In the genomic region with DNA sequence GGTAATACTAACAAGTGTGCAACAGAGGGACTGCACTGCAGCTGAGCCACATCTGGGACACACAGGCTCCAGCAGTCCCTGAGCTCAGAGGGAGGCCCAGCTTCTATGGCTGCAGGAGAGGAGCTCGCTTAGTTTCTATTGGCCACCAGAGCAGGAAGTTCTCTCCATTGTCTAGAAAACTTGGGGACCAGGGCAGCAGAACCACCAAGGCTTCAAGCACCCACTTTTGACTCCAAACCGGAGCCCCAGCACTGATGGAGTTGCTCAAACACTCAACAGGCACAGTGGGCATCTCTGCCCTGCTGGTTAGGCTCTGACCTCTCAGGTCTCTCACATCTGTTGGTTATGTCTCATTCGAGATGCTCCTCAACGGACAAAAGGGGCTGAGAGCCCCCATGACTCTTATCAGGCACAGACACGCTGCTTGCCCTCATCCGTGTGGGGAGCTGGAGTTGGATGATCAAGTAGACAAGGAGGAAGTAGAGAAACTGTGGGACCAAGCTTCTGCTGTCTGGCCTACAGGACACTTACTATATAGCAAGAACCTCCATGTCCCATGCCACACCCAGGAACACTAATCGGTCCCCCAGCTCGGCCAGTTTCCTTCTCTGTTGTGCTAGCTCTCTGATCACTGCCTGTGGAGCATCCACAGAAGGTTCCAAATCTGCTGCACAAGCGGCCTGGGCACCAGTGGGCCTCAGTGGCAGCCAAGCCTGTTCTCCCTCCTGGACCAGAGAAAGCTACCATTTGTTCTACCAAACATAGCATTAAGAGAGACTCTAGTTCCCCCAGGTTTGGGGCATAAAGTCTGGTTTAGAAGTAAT, we compare ENCODE assay signal across 11 mouse cellular contexts. TPM values are rescaled to one million over a fixed set of nuclear protein-coding genes. Genes with fewer than 3 reads are reported as not detected.
A peak's percentile ranks its signal among the peaks of the same experiment; 100 is the strongest.
DNase-seq lines count a peak whose midpoint lies in the region; ATAC-seq and TF ChIP-seq lines count a peak whose summit lies in the region.
"Had no signal": no experiment of that assay in that cellular context is flagged by ENCODE, and none has a peak within 500 bp of the region (broad histone marks: within the 10 kb centered on the region; RNA-seq: fewer than 3 reads in every experiment).

No protein-coding gene starts in this region.

- no peak for TF ChIP-seq CTCF in forebrain, postnatal 0 days (IDR thresholded peaks at IDR 0.05; ENCODE audit: low read depth)

- no peaks in the 10 kb centered on the region for H3K36me3 ChIP-seq in forebrain, embryonic 11.5 days (ENCODE audit: control insufficient read depth, insufficient read depth, low read length)
- H3K36me3 ChIP-seq in forebrain, postnatal 0 days (ENCODE audit: insufficient read depth): no peaks in the 10 kb centered on the region
- peaks cover 17% of the 10 kb centered on the region for H3K36me3 ChIP-seq in liver, embryonic 16.5 days (ENCODE audit: control insufficient read depth, insufficient read depth)

- H3K4me1 ChIP-seq in forebrain, embryonic 11.5 days (replicated peaks; ENCODE audit: control insufficient read depth, insufficient read depth, low read length): peaks cover 10% of the 10 kb centered on the region; the same call in 1 of the 2 replicates
- no peaks in the 10 kb centered on the region for H3K4me1 ChIP-seq in forebrain, postnatal 0 days (ENCODE audit: insufficient read depth)
- peaks cover 80% of the 10 kb centered on the region for H3K4me1 ChIP-seq in liver, embryonic 16.5 days (ENCODE audit: control insufficient read depth, low read depth, low read length)

- no peak overlapping the region for H3K4me3 ChIP-seq in forebrain, embryonic 11.5 days (ENCODE audit: low read depth, low read length)
- H3K4me3 ChIP-seq in forebrain, postnatal 0 days (ENCODE audit: low read depth, low read length): no peak overlapping the region
- H3K4me3 ChIP-seq in liver, embryonic 16.5 days (ENCODE audit: low read depth, low read length): peak overlapping the region; percentile 72

- H3K4me2 ChIP-seq in forebrain, embryonic 11.5 days (ENCODE audit: low read depth, low read length, severe bottlenecking): 0 out of 2 replicates have a peak overlapping the region, but pooled peaks have one; percentile 2
- no peak overlapping the region for H3K4me2 ChIP-seq in forebrain, postnatal 0 days (ENCODE audit: low read depth)
- H3K4me2 ChIP-seq in liver, embryonic 16.5 days (ENCODE audit: low read depth, low read length): peak overlapping the region; percentile 67

- peak overlapping the region; percentile 18; the same call in 1 of the 2 replicates for H3K27ac ChIP-seq in forebrain, embryonic 11.5 days (ENCODE audit: low read depth, low read length)
- no peak overlapping the region for H3K27ac ChIP-seq in forebrain, postnatal 0 days (ENCODE audit: low read depth, low read length)
- H3K27ac ChIP-seq in liver, embryonic 16.5 days (ENCODE audit: low read length): peak overlapping the region; percentile 98

- ATAC-seq in forebrain, embryonic 11.5 days (replicated peaks; ENCODE audit: low FRiP score): no peak
- no peak for ATAC-seq in forebrain, postnatal 0 days
- ATAC-seq in liver, embryonic 16.5 days (ENCODE audit: low read depth): peak; percentile 50

- H3K9ac ChIP-seq in forebrain, embryonic 11.5 days (ENCODE audit: low read length): no peak overlapping the region
- no peak overlapping the region for H3K9ac ChIP-seq in forebrain, postnatal 0 days
- H3K9ac ChIP-seq in liver, embryonic 16.5 days (ENCODE audit: low read depth, low read length): peak overlapping the region; percentile 82

- H3K27me3 ChIP-seq in forebrain, embryonic 11.5 days (ENCODE audit: control insufficient read depth, insufficient read depth, low read length): no peaks in the 10 kb centered on the region
- no peaks in the 10 kb centered on the region for H3K27me3 ChIP-seq in forebrain, postnatal 0 days (ENCODE audit: insufficient read depth, low read length)
- no peaks in the 10 kb centered on the region for H3K27me3 ChIP-seq in liver, embryonic 16.5 days (ENCODE audit: control insufficient read depth, insufficient read depth, low read depth, low read length)

- H3K9me3 ChIP-seq in forebrain, embryonic 11.5 days (ENCODE audit: control insufficient read depth, low read length): no peaks in the 10 kb centered on the region
- H3K9me3 ChIP-seq in forebrain, postnatal 0 days (ENCODE audit: low read length): no peaks in the 10 kb centered on the region
- no peaks in the 10 kb centered on the region for H3K9me3 ChIP-seq in liver, embryonic 16.5 days (replicated peaks; ENCODE audit: control insufficient read depth, low read length)

- peak; percentile 46 for DNase-seq in forebrain, embryonic 11.5 days (ENCODE audit: low spot score)
- no peak for DNase-seq in forebrain, postnatal 0 days
- DNase-seq in spleen, adult 12 weeks (ENCODE audit: low spot score): peak; percentile 40
- DNase-seq in spleen, adult 18-20 months: no peak
- DNase-seq in layer of hippocampus, adult 11-12 months (ENCODE audit: low spot score): no peak
- DNase-seq in MN1 (ENCODE audit: low spot score): no peak
- DNase-seq in retina, embryonic 14.5 days (ENCODE audit: low spot score): no peak
- DNase-seq: cerebellum, postnatal 25 days; lung, adult 18-20 months had no signal

- WGBS in forebrain, embryonic 11.5 days: 94% methylated on average over 9 of the region's 9 CpGs
- 91% methylated on average over 9 of the region's 9 CpGs for WGBS in forebrain, postnatal 0 days
- 16% methylated on average over 9 of the region's 9 CpGs for WGBS in liver, embryonic 16.5 days (ENCODE audit: insufficient replicate concordance)

RNA-seq across cellular contexts. Expression of a gene that starts 1.8 kb away (rescaled TPM):
- polyA plus RNA-seq in forebrain, embryonic 11.5 days (2014; fragmentation: Nextera tagmentation; extraction: Ambion mirVana): 2.0 and 2.6 TPM in 2 replicates
- total RNA-seq in forebrain, postnatal 0 days (2014; rRNA removed): 0.95 and 1.0 TPM in 2 replicates
- 2.4 and 2.5 TPM in 2 replicates for polyA plus RNA-seq in forebrain, postnatal 0 days (2015; fragmentation: Nextera tagmentation; extraction: Ambion mirVana)
- 29.5 and 30.1 TPM in 2 replicates for polyA plus RNA-seq in liver, embryonic 16.5 days (2015; fragmentation: Nextera tagmentation; extraction: Ambion mirVana)
- polyA plus RNA-seq: testis, adult 2 months had no signal

RNA-seq across cellular contexts. Expression of a gene that starts 10.3 kb away (rescaled TPM):
- 0.72 and 0.95 TPM in 2 replicates for polyA plus RNA-seq in forebrain, embryonic 11.5 days (2014; fragmentation: Nextera tagmentation; extraction: Ambion mirVana)
- not detected in 2 replicates for total RNA-seq in forebrain, postnatal 0 days (2014; rRNA removed)
- 0.27 TPM in 1 of 2 replicates, not detected in the other for polyA plus RNA-seq in forebrain, postnatal 0 days (2015; fragmentation: Nextera tagmentation; extraction: Ambion mirVana)
- 2.7 and 3.1 TPM in 2 replicates for polyA plus RNA-seq in liver, embryonic 16.5 days (2015; fragmentation: Nextera tagmentation; extraction: Ambion mirVana)

RNA-seq across cellular contexts. Expression of a gene that starts 31.5 kb away (rescaled TPM):
- 55.2 and 56.3 TPM in 2 replicates for polyA plus RNA-seq in forebrain, embryonic 11.5 days (2014; fragmentation: Nextera tagmentation; extraction: Ambion mirVana)
- 60.4 and 70.9 TPM in 2 replicates for total RNA-seq in forebrain, postnatal 0 days (2014; rRNA removed)
- 49.5 and 59.4 TPM in 2 replicates for polyA plus RNA-seq in forebrain, postnatal 0 days (2015; fragmentation: Nextera tagmentation; extraction: Ambion mirVana)
- polyA plus RNA-seq in liver, embryonic 16.5 days (2015; fragmentation: Nextera tagmentation; extraction: Ambion mirVana): 13.6 and 16.2 TPM in 2 replicates

RNA-seq across cellular contexts. Expression of a gene that starts 31.7 kb away (rescaled TPM):
- polyA plus RNA-seq in forebrain, embryonic 11.5 days (2014; fragmentation: Nextera tagmentation; extraction: Ambion mirVana): 28.3 and 35.6 TPM in 2 replicates
- 14.5 and 18.9 TPM in 2 replicates for total RNA-seq in forebrain, postnatal 0 days (2014; rRNA removed)
- polyA plus RNA-seq in forebrain, postnatal 0 days (2015; fragmentation: Nextera tagmentation; extraction: Ambion mirVana): 6.9 and 8.4 TPM in 2 replicates
- 7.9 and 8.9 TPM in 2 replicates for polyA plus RNA-seq in liver, embryonic 16.5 days (2015; fragmentation: Nextera tagmentation; extraction: Ambion mirVana)

RNA-seq across cellular contexts. Expression of a gene that starts 43.3 kb away (rescaled TPM):
- polyA plus RNA-seq in forebrain, embryonic 11.5 days (2014; fragmentation: Nextera tagmentation; extraction: Ambion mirVana): 0.16 TPM in 1 of 2 replicates, not detected in the other
- total RNA-seq in forebrain, postnatal 0 days (2014; rRNA removed): not detected in 2 replicates
- 0.01 TPM in 1 of 2 replicates, not detected in the other for polyA plus RNA-seq in forebrain, postnatal 0 days (2015; fragmentation: Nextera tagmentation; extraction: Ambion mirVana)
- polyA plus RNA-seq in liver, embryonic 16.5 days (2015; fragmentation: Nextera tagmentation; extraction: Ambion mirVana): 0.34 and 1.5 TPM in 2 replicates

Comparison
In these comparisons a context has a peak if more than half of its experiments do, and no peak if none do; other contexts are left out.
1. DNase-seq: peak in forebrain, embryonic 11.5 days (single experiment) and spleen, adult 12 weeks (single experiment); none in forebrain, postnatal 0 days (single experiment), spleen, adult 18-20 months (0 of 2), layer of hippocampus, adult 11-12 months (single experiment), MN1 (single experiment) and retina, embryonic 14.5 days (single experiment).